12 mouse cellular contexts compared by ENCODE assay signal in the genomic region with DNA sequence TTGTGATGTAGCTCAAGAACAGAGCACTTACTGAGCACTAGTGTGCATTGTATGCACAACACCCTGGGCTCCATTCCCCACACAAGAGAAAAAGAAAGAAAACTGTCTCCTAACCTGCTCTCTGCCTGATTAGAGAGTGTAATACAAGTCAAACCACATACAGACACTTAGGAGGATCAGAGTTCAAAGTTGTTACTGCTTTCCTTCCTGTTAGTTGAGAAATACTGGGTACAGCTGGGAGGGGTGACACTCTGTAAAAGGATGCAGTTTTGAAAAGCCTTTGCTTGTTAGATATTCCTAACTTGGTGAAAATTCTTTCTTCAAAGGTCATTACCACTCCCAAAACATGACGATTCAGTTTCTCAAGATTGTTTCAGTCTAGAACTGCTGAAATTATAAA. TPM values are rescaled to one million over a fixed set of nuclear protein-coding genes. Genes with fewer than 3 reads are reported as not detected.
A peak's percentile ranks its signal among the peaks of the same experiment; 100 is the strongest.
DNase-seq lines count a peak whose midpoint lies in the region; ATAC-seq and TF ChIP-seq lines count a peak whose summit lies in the region.
"Had no signal": no experiment of that assay in that cellular context is flagged by ENCODE, and none has a peak within 500 bp of the region (broad histone marks: within the 10 kb centered on the region; RNA-seq: fewer than 3 reads in every experiment).

No protein-coding gene starts in this region.

- no peak for ATAC-seq in kidney, postnatal 0 days (replicated peaks; ENCODE audit: low FRiP score, low read depth)
- no peak for ATAC-seq in inflammation-experienced regulatory T-cells, adult 6 months
- no peak for ATAC-seq in forebrain, embryonic 12.5 days (ENCODE audit: low FRiP score)

- DNase-seq in kidney, postnatal 0 days (ENCODE audit: low spot score) = peak; percentile 15
- no peak for DNase-seq in kidney, adult 8-10 months
- DNase-seq in CD4-positive helper T cell, adult 2 months (ENCODE audit: low read depth, low spot score) = peak; percentile 31
- peak; percentile 36 for DNase-seq in induced T-regulatory cell, adult 2 months (ENCODE audit: low read depth)
- no peak for DNase-seq in ovary, postnatal 10 days (ENCODE audit: low spot score)
- DNase-seq: cerebellum, adult 18-20 months; kidney, adult 18-20 months had no signal

- H3K4me3 ChIP-seq in kidney, postnatal 0 days (replicated peaks; ENCODE audit: low read depth, low read length) = no peak overlapping the region
- no peak overlapping the region for H3K4me3 ChIP-seq in macrophage (ENCODE audit: inconsistent target)
- no peak overlapping the region for H3K4me3 ChIP-seq in forebrain, embryonic 12.5 days (replicated peaks)

- H3K4me1 ChIP-seq in kidney, postnatal 0 days (replicated peaks; ENCODE audit: insufficient read depth, low read length) = no peaks in the 10 kb centered on the region
- 0 out of 2 replicates have a peak, but pooled peaks cover 4% of the 10 kb centered on the region for H3K4me1 ChIP-seq in forebrain, embryonic 12.5 days
- H3K4me1 ChIP-seq: midbrain, embryonic 12.5 days had no signal

- no peaks in the 10 kb centered on the region for H3K9me3 ChIP-seq in kidney, postnatal 0 days (replicated peaks; ENCODE audit: low read length)
- no peaks in the 10 kb centered on the region for H3K9me3 ChIP-seq in forebrain, embryonic 12.5 days
- H3K9me3 ChIP-seq: forebrain, embryonic 10.5 days; midbrain, embryonic 12.5 days had no signal

- H3K27me3 ChIP-seq in kidney, postnatal 0 days (ENCODE audit: insufficient read depth, low read length) = no peaks in the 10 kb centered on the region
- peaks cover 6% of the 10 kb centered on the region; the same call in 1 of the 2 replicates for H3K27me3 ChIP-seq in forebrain, embryonic 12.5 days
- H3K27me3 ChIP-seq: midbrain, embryonic 12.5 days had no signal

- TF ChIP-seq CTCF in kidney, postnatal 0 days (IDR thresholded peaks at IDR 0.05; ENCODE audit: low read depth) = no peak

- no peak overlapping the region for H3K4me2 ChIP-seq in kidney, postnatal 0 days (ENCODE audit: low read length)
- H3K4me2 ChIP-seq in forebrain, embryonic 12.5 days = no peak overlapping the region

- H3K9ac ChIP-seq in kidney, postnatal 0 days (ENCODE audit: low read depth, low read length) = no peak overlapping the region
- H3K9ac ChIP-seq in forebrain, embryonic 12.5 days = no peak overlapping the region
- H3K9ac ChIP-seq: midbrain, embryonic 12.5 days had no signal

- no peaks in the 10 kb centered on the region for H3K36me3 ChIP-seq in kidney, postnatal 0 days (ENCODE audit: insufficient read depth, low read length)
- H3K36me3 ChIP-seq in macrophage (ENCODE audit: inconsistent target) = no peaks in the 10 kb centered on the region
- H3K36me3 ChIP-seq in forebrain, embryonic 12.5 days (replicated peaks) = no peaks in the 10 kb centered on the region
- H3K36me3 ChIP-seq: forebrain, embryonic 10.5 days; midbrain, embryonic 12.5 days had no signal

- H3K27ac ChIP-seq in kidney, postnatal 0 days = no peak overlapping the region
- H3K27ac ChIP-seq in macrophage = 0 out of 2 replicates have a peak overlapping the region, but pooled peaks have one; percentile 0
- H3K27ac ChIP-seq in forebrain, embryonic 12.5 days = no peak overlapping the region
- H3K27ac ChIP-seq: midbrain, embryonic 12.5 days had no signal

- WGBS in kidney, postnatal 0 days = 52% methylated on average over 1 of the region's 1 CpGs
- 36% methylated on average over 1 of the region's 1 CpGs for WGBS in macrophage (ENCODE audit: missing documents)
- WGBS in forebrain, embryonic 12.5 days = 70% methylated on average over 1 of the region's 1 CpGs

- no peaks in the 10 kb centered on the region for H3K79me2 ChIP-seq in macrophage (ENCODE audit: inconsistent target)

RNA-seq across cellular contexts. Expression of a gene that starts 17.4 kb away (rescaled TPM):
- polyA plus RNA-seq in kidney, postnatal 0 days (2015; fragmentation: Nextera tagmentation; extraction: Ambion mirVana) = 90.7 and 94.6 TPM in 2 replicates
- total RNA-seq in macrophage (2018; cell fraction: chromatin; rRNA removed) = 100 to 1,000 TPM in 2 of 26 experiments, 10 to 100 TPM in 24; 36.5 to 112 (median 73.8) TPM
- 10 to 100 TPM; 48.3 to 71.0 (median 62.8) TPM for total RNA-seq in macrophage (2018; cell fraction: cytosol; rRNA removed)
- 100 to 1,000 TPM in 1 of 26 experiments, 10 to 100 TPM in 25; 34.8 to 134 (median 61.2) TPM for total RNA-seq in macrophage (2018; cell fraction: nucleus; rRNA removed)
- 52.8 to 103 TPM (median 73.4 TPM) in 3 replicates for polyA plus RNA-seq in macrophage (2018)
- 10 to 100 TPM; 12.0 to 13.4 (median 12.4) TPM for polyA plus RNA-seq in inflammation-experienced regulatory T-cells, adult 6 months (2017; shearing (Covaris generic))
- polyA plus RNA-seq in forebrain, embryonic 12.5 days (2016; fragmentation: Nextera tagmentation; extraction: Ambion mirVana) = 146 and 157 TPM in 2 replicates

RNA-seq across cellular contexts. Expression of a gene that starts 18.3 kb away (rescaled TPM):
- 105 and 107 TPM in 2 replicates for polyA plus RNA-seq in kidney, postnatal 0 days (2015; fragmentation: Nextera tagmentation; extraction: Ambion mirVana)
- 10 to 100 TPM; 12.1 to 79.1 (median 21.1) TPM for total RNA-seq in macrophage (2018; cell fraction: chromatin; rRNA removed)
- total RNA-seq in macrophage (2018; cell fraction: cytosol; rRNA removed) = 10 to 100 TPM; 24.3 to 54.4 (median 29.3) TPM
- 10 to 100 TPM; 10.2 to 41.4 (median 14.3) TPM for total RNA-seq in macrophage (2018; cell fraction: nucleus; rRNA removed)
- 35.4 to 91.9 TPM (median 36.6 TPM) in 3 replicates for polyA plus RNA-seq in macrophage (2018)
- polyA plus RNA-seq in inflammation-experienced regulatory T-cells, adult 6 months (2017; shearing (Covaris generic)) = 10 to 100 TPM; 62.3 to 77.2 (median 72.0) TPM
- 55.7 and 59.6 TPM in 2 replicates for polyA plus RNA-seq in forebrain, embryonic 12.5 days (2016; fragmentation: Nextera tagmentation; extraction: Ambion mirVana)

RNA-seq across cellular contexts. Expression of a gene that starts 52.9 kb away (rescaled TPM):
- 21.7 and 21.9 TPM in 2 replicates for polyA plus RNA-seq in kidney, postnatal 0 days (2015; fragmentation: Nextera tagmentation; extraction: Ambion mirVana)
- 10 to 100 TPM in 9 of 26 experiments, 1 to 10 TPM in 17; 1.2 to 24.0 (median 5.3) TPM for total RNA-seq in macrophage (2018; cell fraction: chromatin; rRNA removed)
- 10 to 100 TPM; 13.0 to 43.0 (median 34.9) TPM for total RNA-seq in macrophage (2018; cell fraction: cytosol; rRNA removed)
- 10 to 100 TPM in 7 of 26 experiments, 1 to 10 TPM in 19; 1.4 to 23.3 (median 6.9) TPM for total RNA-seq in macrophage (2018; cell fraction: nucleus; rRNA removed)
- polyA plus RNA-seq in macrophage (2018) = 33.7 to 48.0 TPM (median 34.1 TPM) in 3 replicates
- 10 to 100 TPM; 20.9 to 26.5 (median 23.5) TPM for polyA plus RNA-seq in inflammation-experienced regulatory T-cells, adult 6 months (2017; shearing (Covaris generic))
- 12.6 and 15.1 TPM in 2 replicates for polyA plus RNA-seq in forebrain, embryonic 12.5 days (2016; fragmentation: Nextera tagmentation; extraction: Ambion mirVana)

Comparison
In these comparisons a context has a peak if more than half of its experiments do, and no peak if none do; other contexts are left out.
1. DNase-seq: peak in kidney, postnatal 0 days (single experiment), CD4-positive helper T cell, adult 2 months (single experiment) and induced T-regulatory cell, adult 2 months (single experiment); none in kidney, adult 8-10 months (0 of 2) and ovary, postnatal 10 days (single experiment).